Mouse (Mus musculus) CH12.LX (cell line): Measurements from ENCODE around the gene Mgat4d.

Source experiments
- CTCF ChIP-seq, 2 experiments: IDR thresholded peaks in 1 of 2; conservative IDR thresholded peaks in 1 of 2; 2 replicates each; pipeline ENCODE4 v1.5.1; 2011 to 2012; ENCODE audit warnings: low read depth in 2 of 2, low read length in 2 of 2, improper control_type of control experiment in 1 of 2, inconsistent platforms in 1 of 2, mild to moderate bottlenecking in 1 of 2, moderate library complexity in 1 of 2
- HCFC1 ChIP-seq: IDR thresholded peaks from 2 replicates; pipeline ENCODE4 v1.6.1; 2012; ENCODE audit warnings: low read depth, mild to moderate bottlenecking, inconsistent platforms, low read length, improper control_type of control experiment
- NELFE ChIP-seq: IDR thresholded peaks from 2 replicates; pipeline ENCODE4 v1.6.1; 2011; ENCODE audit warnings: low read depth, low read length, improper control_type of control experiment
- NRF1 ChIP-seq: IDR thresholded peaks from 2 replicates; pipeline ENCODE4 v1.6.1; 2014; ENCODE audit warnings: low read depth, mild to moderate bottlenecking, inconsistent platforms, low read length, improper control_type of control experiment, moderate library complexity
- POLR2A ChIP-seq: IDR thresholded peaks from 2 replicates; pipeline ENCODE4 v1.6.1; 2011; ENCODE audit warnings: low read depth, mild to moderate bottlenecking, improper control_type of control experiment, low read length
- POLR2AphosphoS2 ChIP-seq: IDR thresholded peaks from 2 replicates; pipeline ENCODE4 v1.6.1; 2011; ENCODE audit warnings: low read depth, low read length, improper control_type of control experiment
- USF1 ChIP-seq: IDR thresholded peaks from 2 replicates; pipeline ENCODE4 v1.6.1; 2014; ENCODE audit warnings: low read depth, mild to moderate bottlenecking, inconsistent platforms, low read length, improper control_type of control experiment
- ZMIZ1 ChIP-seq: IDR thresholded peaks from 2 replicates; pipeline ENCODE4 v1.6.1; 2012; ENCODE audit warnings: low read depth, mild to moderate bottlenecking, inconsistent platforms, low read length, improper control_type of control experiment

- TF ChIP-seq CTCF (conservative IDR thresholded peaks at IDR 0.05 in 1 of 2, IDR thresholded peaks at IDR 0.05 in 1 of 2; ENCODE audit: low read depth in 2 of 2, low read length in 2 of 2) = no peak
- TF ChIP-seq POLR2AphosphoS2 = no peak
- TF ChIP-seq NRF1 = no peak
- no peak for TF ChIP-seq HCFC1
- no peak for TF ChIP-seq POLR2A
- no peak for TF ChIP-seq USF1
- no peak for TF ChIP-seq NELFE
- TF ChIP-seq ZMIZ1 = no peak
Measured at GRCm38 (mm10) chr8:83390006-83390701, 41.9 kb downstream of the Mgat4d start.
